Mouse (Mus musculus) forebrain, embryonic 13.5 days (tissue): Measurements from ENCODE around the gene Rpgr. TPM values are rescaled to one million over a fixed set of nuclear protein-coding genes. Genes with fewer than 3 reads are reported as not detected.

Experiments
- ATAC-seq: fragments of 200-750 bp; cut with Nextera tagmentation; 2 replicates; pipeline ENCODE4 v1.8.0; 2017
- H3K27ac ChIP-seq: fragments of 300-500 bp; sonication (generic); 2 replicates; pipeline ENCODE4 v1.5.1; 2015; ENCODE audit warnings: inconsistent platforms, mild to moderate bottlenecking, moderate library complexity
- H3K27me3 ChIP-seq: fragments of 300-500 bp; sonication (generic); 2 replicates; pipeline ENCODE4 v1.6.1; 2015; ENCODE audit warnings: mild to moderate bottlenecking, inconsistent platforms
- H3K36me3 ChIP-seq: fragments of 300-500 bp; sonication (generic); 2 replicates; pipeline ENCODE4 v1.6.1; 2015; ENCODE audit warnings: mild to moderate bottlenecking, inconsistent platforms; ENCODE audit not compliant: poor library complexity, severe bottlenecking
- H3K4me1 ChIP-seq: fragments of 300-500 bp; sonication (generic); 2 replicates; pipeline ENCODE4 v1.6.1; 2015; ENCODE audit warnings: inconsistent platforms
- H3K4me2 ChIP-seq: fragments of 300-500 bp; sonication (generic); 2 replicates; pipeline ENCODE4 v1.6.1; 2015; ENCODE audit warnings: inconsistent platforms, mild to moderate bottlenecking, moderate library complexity
- H3K4me3 ChIP-seq: fragments of 300-500 bp; sonication (generic); 2 replicates; pipeline ENCODE4 v1.5.1; 2015; ENCODE audit warnings: mild to moderate bottlenecking, inconsistent platforms
- H3K9ac ChIP-seq: fragments of 300-500 bp; sonication (generic); 2 replicates; pipeline ENCODE4 v1.6.1; 2015; ENCODE audit warnings: mild to moderate bottlenecking, inconsistent platforms
- H3K9me3 ChIP-seq: fragments of 300-500 bp; sonication (generic); replicated peaks from 2 replicates; pipeline ENCODE4 v1.6.1; 2016; ENCODE audit warnings: inconsistent platforms
- WGBS: fragments of 180-500 bp; shearing (Covaris S2); methylation state at CpG from one replicate; pipeline ENCODE4 v1.1.7; 2015; 5-methylcytosine and 5-hydroxymethylcytosine counted together
- polyA plus RNA-seq: library from polyadenylated mRNA; unstranded; fragments of >200 nt; fragmentation: Nextera tagmentation; extraction: Ambion mirVana; gene quantifications from 2 replicates; pipeline ENCODE4 v1.2.1, GENCODE M21; 2015

Gene Rpgr
- polyA plus RNA-seq, 1 experiment from 2014 or later = 42.4 TPM

GRCm38 (mm10) chrX:10069405-10069804, 147.3 kb downstream of the Rpgr start:
- 64% methylated on average over 4 of the region's 4 CpGs for WGBS
- Histone ChIP-seq H3K27me3 (no peaks in the 10 kb centered on the region), H3K4me3 (no peak overlapping the region), H3K9ac (no peak overlapping the region), H3K4me2 (no peak overlapping the region), H3K27ac (no peak overlapping the region), H3K4me1 (no peaks in the 10 kb centered on the region), H3K36me3 (no peaks in the 10 kb centered on the region), H3K9me3 (no peaks in the 10 kb centered on the region)
- no peak for ATAC-seq

GRCm38 (mm10) chrX:10063781-10064180, 152.9 kb downstream of the Rpgr start:
- Histone ChIP-seq H3K4me1 (no peaks in the 10 kb centered on the region), H3K9me3 (no peaks in the 10 kb centered on the region), H3K4me3 (no peak overlapping the region), H3K9ac (no peak overlapping the region), H3K27ac (no peak overlapping the region), H3K36me3 (no peaks in the 10 kb centered on the region), H3K27me3 (no peaks in the 10 kb centered on the region), H3K4me2 (no peak overlapping the region)
- 71% methylated on average over 1 of the region's 1 CpGs for WGBS
- no peak for ATAC-seq

DNA sequence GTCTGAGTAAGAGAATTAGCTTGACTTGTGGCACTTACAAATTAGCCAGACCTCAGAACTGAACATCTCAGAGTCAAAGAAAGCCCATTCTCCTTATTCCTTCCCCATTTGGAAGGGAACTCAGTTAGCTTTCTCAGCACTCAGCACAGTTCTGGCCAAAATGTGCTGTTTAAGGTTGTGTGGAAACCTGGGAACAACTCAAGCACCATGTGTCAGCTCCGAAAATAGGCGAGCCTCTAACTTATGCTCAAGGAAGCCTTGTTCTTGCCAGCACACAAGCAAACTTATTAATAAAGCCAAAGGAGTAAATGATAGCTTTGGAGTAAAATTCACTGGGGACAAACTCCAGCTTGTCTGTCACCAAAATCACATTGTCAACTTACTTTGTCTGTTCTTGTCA, 153.4 kb downstream of the Rpgr start:
- ATAC-seq = no peak
- Histone ChIP-seq H3K27me3 (no peaks in the 10 kb centered on the region), H3K9ac (no peak overlapping the region), H3K9me3 (no peaks in the 10 kb centered on the region), H3K27ac (no peak overlapping the region), H3K4me3 (no peak overlapping the region), H3K4me2 (no peak overlapping the region), H3K36me3 (no peaks in the 10 kb centered on the region), H3K4me1 (no peaks in the 10 kb centered on the region)
- WGBS = 89% methylated on average over 2 of the region's 2 CpGs

GRCm38 (mm10) chrX:10062201-10062600, 154.5 kb downstream of the Rpgr start:
- H3K9ac ChIP-seq = no peak overlapping the region
- no peak overlapping the region for H3K4me3 ChIP-seq
- H3K27ac ChIP-seq = no peak overlapping the region
- H3K4me1 ChIP-seq = no peaks in the 10 kb centered on the region
- no peaks in the 10 kb centered on the region for H3K36me3 ChIP-seq
- 55% methylated on average over 4 of the region's 4 CpGs for WGBS
- no peaks in the 10 kb centered on the region for H3K9me3 ChIP-seq
- no peaks in the 10 kb centered on the region for H3K27me3 ChIP-seq
- H3K4me2 ChIP-seq = no peak overlapping the region
- ATAC-seq = no peak

GRCm38 (mm10) chrX:10034666-10035065, 182.1 kb downstream of the Rpgr start:
- no peak for ATAC-seq
- Histone ChIP-seq H3K4me3 (no peak overlapping the region), H3K4me2 (no peak overlapping the region), H3K27ac (no peak overlapping the region), H3K9ac (no peak overlapping the region), H3K4me1 (no peaks in the 10 kb centered on the region), H3K27me3 (no peaks in the 10 kb centered on the region), H3K36me3 (no peaks in the 10 kb centered on the region), H3K9me3 (no peaks in the 10 kb centered on the region)

Other genes with a start within 250 kb of the Rpgr start
- 2.5 and 2.9 TPM in 2 replicates for gene Srpx, start 99.2 kb downstream of the Rpgr start, polyA plus RNA-seq
- 0.10 TPM in 1 of 2 replicates, not detected in the other for gene Otc, start 35.4 kb upstream of the Rpgr start, polyA plus RNA-seq